8 mouse cellular contexts compared by ENCODE assay signal in the genomic region with DNA sequence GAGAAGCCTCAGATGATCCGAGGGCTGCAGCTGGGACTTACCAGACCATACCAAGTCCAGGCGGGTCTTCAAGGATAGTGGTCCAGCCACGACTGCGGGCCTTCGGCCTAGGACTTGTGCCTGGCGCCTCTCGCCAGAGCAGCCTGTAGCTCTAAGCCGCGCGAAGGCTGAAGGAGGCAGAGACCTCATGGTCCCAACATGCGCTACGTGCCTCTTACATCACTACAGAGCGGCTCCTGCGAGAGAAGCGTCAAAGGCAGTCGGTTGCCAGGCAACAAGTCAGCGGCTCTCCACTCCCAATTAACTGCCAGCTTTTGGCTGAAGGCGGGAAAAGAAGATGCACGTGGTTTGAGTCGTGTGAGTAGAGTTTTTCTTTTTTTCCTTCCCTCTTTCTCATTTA. TPM values are rescaled to one million over a fixed set of nuclear protein-coding genes. Genes with fewer than 3 reads are reported as not detected.
DNase-seq lines count a peak whose midpoint lies in the region; ATAC-seq and TF ChIP-seq lines count a peak whose summit lies in the region.

No protein-coding gene starts in this region.

- H3K4me3 ChIP-seq in lung, embryonic 14.5 days (ENCODE audit: low read depth, low read length): no peak overlapping the region
- H3K4me3 ChIP-seq in neural tube, embryonic 11.5 days (ENCODE audit: low read depth, low read length): no peak overlapping the region

- no peak overlapping the region for H3K4me2 ChIP-seq in lung, embryonic 14.5 days
- H3K4me2 ChIP-seq in neural tube, embryonic 11.5 days (ENCODE audit: low read depth): no peak overlapping the region

- 31% methylated on average over 20 of the region's 20 CpGs for WGBS in lung, embryonic 14.5 days
- WGBS in neural tube, embryonic 11.5 days: 34% methylated on average over 20 of the region's 20 CpGs

- DNase-seq in lung, embryonic 14.5 days: peak; percentile 67
- DNase-seq in lung, adult 18-20 months: no peak
- peak; percentile 51 to 78 for DNase-seq in frontal cortex, adult 2 months (ENCODE audit: extremely low spot score in 1 of 2, low spot score in 1 of 2)
- DNase-seq in left cerebral cortex, adult 18-20 months (ENCODE audit: low spot score in 2 of 2): peak; percentile 65 to 71
- DNase-seq in neural tube, embryonic 11.5 days (ENCODE audit: low spot score): peak; percentile 60
- DNase-seq in spleen, postnatal 4 days (ENCODE audit: low spot score in 2 of 2): no peak
- no peak for DNase-seq in thymus, postnatal 0 days (ENCODE audit: low spot score)
- DNase-seq in ovary, postnatal 36 days (ENCODE audit: low spot score): no peak

- H3K36me3 ChIP-seq in lung, embryonic 14.5 days (ENCODE audit: insufficient read depth): peaks cover 6% of the 10 kb centered on the region; the same call in 1 of the 2 replicates
- H3K36me3 ChIP-seq in neural tube, embryonic 11.5 days (ENCODE audit: control insufficient read depth, insufficient read depth, low read length): no peaks in the 10 kb centered on the region

- no peaks in the 10 kb centered on the region for H3K4me1 ChIP-seq in lung, embryonic 14.5 days (ENCODE audit: insufficient read depth)
- no peaks in the 10 kb centered on the region for H3K4me1 ChIP-seq in neural tube, embryonic 11.5 days (ENCODE audit: control insufficient read depth, insufficient read depth, low read length)

- no peaks in the 10 kb centered on the region for H3K9me3 ChIP-seq in lung, embryonic 14.5 days (ENCODE audit: low read depth, low read length)
- H3K9me3 ChIP-seq in neural tube, embryonic 11.5 days (ENCODE audit: control insufficient read depth, low read length): no peaks in the 10 kb centered on the region

- H3K9ac ChIP-seq in lung, embryonic 14.5 days: no peak overlapping the region
- no peak overlapping the region for H3K9ac ChIP-seq in neural tube, embryonic 11.5 days (ENCODE audit: low read length)

- no peaks in the 10 kb centered on the region for H3K27me3 ChIP-seq in lung, embryonic 14.5 days (ENCODE audit: insufficient read depth, low read length)
- H3K27me3 ChIP-seq in neural tube, embryonic 11.5 days (ENCODE audit: control insufficient read depth, insufficient read depth, low read length): no peaks in the 10 kb centered on the region

- peak; percentile 81 for ATAC-seq in lung, embryonic 14.5 days (ENCODE audit: insufficient read depth)
- no peak for ATAC-seq in neural tube, embryonic 11.5 days (ENCODE audit: insufficient read depth, low FRiP score, low TSS enrichment)

- no peak overlapping the region for H3K27ac ChIP-seq in lung, embryonic 14.5 days (ENCODE audit: low read depth)
- H3K27ac ChIP-seq in neural tube, embryonic 11.5 days (ENCODE audit: low read depth, low read length): no peak overlapping the region

- no peak for TF ChIP-seq CTCF in lung, embryonic 14.5 days (IDR thresholded peaks at IDR 0.05; ENCODE audit: low read depth)

RNA-seq across cellular contexts. Expression of gene Pom121, which starts 10.3 kb away (rescaled TPM):
- polyA plus RNA-seq in lung, embryonic 14.5 days (2014; fragmentation: Nextera tagmentation; extraction: Ambion mirVana): 18.9 and 19.1 TPM in 2 replicates
- polyA plus RNA-seq in frontal cortex, adult 2 months (2012; rRNA removed): 26.8 and 27.1 TPM in 2 replicates
- total RNA-seq in left cerebral cortex, adult 18-20 months (2021): 10 to 100 TPM; 49.2 to 51.6 TPM
- 19.9 and 20.3 TPM in 2 replicates for polyA plus RNA-seq in neural tube, embryonic 11.5 days (2014; fragmentation: Nextera tagmentation; extraction: Ambion mirVana)
- polyA plus RNA-seq in thymus, postnatal 0 days (2015; fragmentation: Nextera tagmentation; extraction: Ambion mirVana): 8.5 and 10.4 TPM in 2 replicates

RNA-seq across cellular contexts. Expression of gene Nsun5, which starts 34.9 kb away (rescaled TPM):
- 26.7 and 30.7 TPM in 2 replicates for polyA plus RNA-seq in lung, embryonic 14.5 days (2014; fragmentation: Nextera tagmentation; extraction: Ambion mirVana)
- polyA plus RNA-seq in frontal cortex, adult 2 months (2012; rRNA removed): 34.8 and 37.7 TPM in 2 replicates
- 10 to 100 TPM; 20.4 to 25.0 TPM for total RNA-seq in left cerebral cortex, adult 18-20 months (2021)
- polyA plus RNA-seq in neural tube, embryonic 11.5 days (2014; fragmentation: Nextera tagmentation; extraction: Ambion mirVana): 30.3 and 30.5 TPM in 2 replicates
- 37.5 and 40.1 TPM in 2 replicates for polyA plus RNA-seq in thymus, postnatal 0 days (2015; fragmentation: Nextera tagmentation; extraction: Ambion mirVana)

RNA-seq across cellular contexts. Expression of gene Trim50, which starts 51.5 kb away (rescaled TPM):
- not detected in 2 replicates for polyA plus RNA-seq in lung, embryonic 14.5 days (2014; fragmentation: Nextera tagmentation; extraction: Ambion mirVana)
- polyA plus RNA-seq in frontal cortex, adult 2 months (2012; rRNA removed): not detected in 2 replicates
- not detected for total RNA-seq in left cerebral cortex, adult 18-20 months (2021)
- polyA plus RNA-seq in neural tube, embryonic 11.5 days (2014; fragmentation: Nextera tagmentation; extraction: Ambion mirVana): not detected in 2 replicates
- polyA plus RNA-seq in thymus, postnatal 0 days (2015; fragmentation: Nextera tagmentation; extraction: Ambion mirVana): not detected in 2 replicates

RNA-seq across cellular contexts. Expression of gene Fkbp6, which starts 54.8 kb away (rescaled TPM):
- polyA plus RNA-seq in lung, embryonic 14.5 days (2014; fragmentation: Nextera tagmentation; extraction: Ambion mirVana): 0.15 TPM in 1 of 2 replicates, not detected in the other
- 0.16 and 0.17 TPM in 2 replicates for polyA plus RNA-seq in frontal cortex, adult 2 months (2012; rRNA removed)
- total RNA-seq in left cerebral cortex, adult 18-20 months (2021): not detected
- not detected in 2 replicates for polyA plus RNA-seq in neural tube, embryonic 11.5 days (2014; fragmentation: Nextera tagmentation; extraction: Ambion mirVana)
- 0.16 TPM in 1 of 2 replicates, not detected in the other for polyA plus RNA-seq in thymus, postnatal 0 days (2015; fragmentation: Nextera tagmentation; extraction: Ambion mirVana)

Comparison
In these comparisons a context has a peak if more than half of its experiments do, and no peak if none do; other contexts are left out.
1. DNase-seq: peak in lung, embryonic 14.5 days (single experiment), frontal cortex, adult 2 months (2 of 2), left cerebral cortex, adult 18-20 months (2 of 2) and neural tube, embryonic 11.5 days (single experiment); none in lung, adult 18-20 months (0 of 2), spleen, postnatal 4 days (0 of 2), thymus, postnatal 0 days (single experiment) and ovary, postnatal 36 days (single experiment).